Mouse (Mus musculus) stomach, embryonic 15.5 days (tissue): ENCODE results near the gene Mgl2. TPM values are rescaled to one million over a fixed set of nuclear protein-coding genes. Genes with fewer than 3 reads are reported as not detected.

Experiments
- ATAC-seq: fragments of 200-750 bp; cut with Nextera tagmentation; 2 replicates; pipeline ENCODE4 v1.8.0; 2017; ENCODE audit warnings: low read depth, moderate number of reproducible peaks, moderate TSS enrichment; ENCODE audit not compliant: insufficient read depth, low FRiP score
- H3K27ac ChIP-seq: fragments of 300-500 bp; sonication (generic); 2 replicates; pipeline ENCODE4 v1.5.1; 2015; ENCODE audit warnings: mild to moderate bottlenecking, inconsistent platforms
- H3K27me3 ChIP-seq: fragments of 300-500 bp; sonication (generic); replicated peaks from 2 replicates; pipeline ENCODE4 v1.6.1; 2015; ENCODE audit warnings: inconsistent platforms
- H3K36me3 ChIP-seq: fragments of 300-500 bp; sonication (generic); 2 replicates; pipeline ENCODE4 v1.6.1; 2015; ENCODE audit warnings: inconsistent platforms
- H3K4me1 ChIP-seq: fragments of 300-500 bp; sonication (generic); 2 replicates; pipeline ENCODE4 v1.6.1; 2015; ENCODE audit warnings: inconsistent platforms
- H3K4me2 ChIP-seq: fragments of 300-500 bp; sonication (generic); 2 replicates; pipeline ENCODE4 v1.6.1; 2015; ENCODE audit warnings: mild to moderate bottlenecking, inconsistent platforms
- H3K4me3 ChIP-seq: fragments of 300-500 bp; sonication (generic); replicated peaks from 2 replicates; pipeline ENCODE4 v1.5.1; 2015; ENCODE audit warnings: inconsistent platforms
- H3K9ac ChIP-seq: fragments of 300-500 bp; sonication (generic); 2 replicates; pipeline ENCODE4 v1.6.1; 2015; ENCODE audit warnings: inconsistent platforms
- H3K9me3 ChIP-seq: fragments of 300-500 bp; sonication (generic); 2 replicates; pipeline ENCODE4 v1.6.1; 2016; ENCODE audit warnings: inconsistent platforms
- WGBS: fragments of 180-500 bp; shearing (Covaris S2); methylation state at CpG from one replicate; pipeline ENCODE4 v1.1.7; 2015; 5-methylcytosine and 5-hydroxymethylcytosine counted together
- polyA plus RNA-seq: library from polyadenylated mRNA; unstranded; fragments of >200 nt; fragmentation: Nextera tagmentation; extraction: Ambion mirVana; gene quantifications from 2 replicates; pipeline ENCODE4 v1.2.1, GENCODE M21; 2015

Mgl2 gene
- polyA plus RNA-seq, 1 experiment from 2014 or later = 1.0 TPM

DNA sequence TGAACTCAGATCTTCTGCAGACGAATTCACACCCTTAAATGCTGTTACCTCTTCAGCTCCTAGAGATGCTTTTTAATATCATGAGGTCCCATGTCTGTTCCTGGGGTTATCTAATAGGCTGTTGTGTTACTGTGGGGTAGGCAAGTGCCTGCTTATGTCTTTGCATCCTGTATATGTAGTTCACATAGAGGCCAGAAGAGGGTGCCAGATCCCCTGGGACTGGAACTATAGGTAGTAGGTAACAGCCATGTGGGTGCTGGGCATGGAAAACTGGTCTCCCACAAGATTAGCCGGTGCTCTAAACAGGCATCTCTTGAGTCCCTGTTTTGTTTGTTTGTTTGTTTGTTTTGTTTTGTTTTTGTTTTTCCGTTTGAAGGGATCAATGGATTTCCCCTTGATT is 41.7 kb downstream of the Mgl2 start:
- Histone ChIP-seq H3K4me3 (no peak overlapping the region), H3K4me2 (no peak overlapping the region), H3K36me3 (no peaks in the 10 kb centered on the region), H3K4me1 (no peaks in the 10 kb centered on the region), H3K9ac (no peak overlapping the region), H3K9me3 (no peaks in the 10 kb centered on the region), H3K27me3 (no peaks in the 10 kb centered on the region), H3K27ac (no peak overlapping the region)
- 47% methylated on average over 3 of the region's 3 CpGs for WGBS
- ATAC-seq = no peak

DNA sequence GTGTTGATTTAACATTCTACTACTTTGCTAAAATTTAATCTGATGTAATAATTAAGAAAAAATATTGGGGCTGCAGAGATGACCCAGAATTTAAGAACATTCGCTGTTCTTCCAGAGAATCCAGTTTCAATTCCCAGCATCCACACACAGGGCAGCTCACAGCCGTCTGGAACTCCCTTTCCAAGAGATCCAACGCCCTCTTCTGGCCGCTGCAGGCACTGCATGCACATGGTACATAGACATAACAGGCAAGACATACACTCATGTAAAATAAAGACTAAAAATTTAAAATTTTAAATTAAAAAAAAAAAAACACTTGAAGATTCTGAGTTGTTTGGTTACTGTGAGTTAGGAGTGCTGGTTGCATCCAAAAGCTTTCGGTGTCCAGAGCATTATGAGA is 42.2 kb downstream of the Mgl2 start:
- no peaks in the 10 kb centered on the region for H3K4me1 ChIP-seq
- H3K9ac ChIP-seq = no peak overlapping the region
- no peaks in the 10 kb centered on the region for H3K9me3 ChIP-seq
- no peaks in the 10 kb centered on the region for H3K36me3 ChIP-seq
- H3K4me3 ChIP-seq = no peak overlapping the region
- 52% methylated on average over 5 of the region's 5 CpGs for WGBS
- no peaks in the 10 kb centered on the region for H3K27me3 ChIP-seq
- no peak for ATAC-seq
- no peak overlapping the region for H3K27ac ChIP-seq
- no peak overlapping the region for H3K4me2 ChIP-seq

DNA sequence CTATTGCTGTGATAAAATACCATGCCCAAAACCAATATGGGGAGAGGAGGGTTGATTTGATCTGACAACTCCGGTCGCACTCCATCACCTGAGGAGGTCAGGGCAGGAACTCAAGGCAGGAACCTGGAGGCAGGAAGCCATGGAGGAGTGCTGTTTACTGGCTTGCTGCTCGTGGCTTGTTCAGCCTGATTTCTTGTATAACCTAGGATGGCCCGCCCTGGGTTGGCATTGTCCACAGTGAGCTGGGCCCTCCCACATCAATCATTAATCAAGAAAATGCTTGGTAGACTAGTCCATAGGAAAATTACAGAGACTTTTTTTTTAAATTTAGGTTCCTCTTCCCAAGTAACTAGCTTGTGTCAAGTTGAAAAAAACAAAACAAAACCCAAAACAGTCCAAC is 44.4 kb downstream of the Mgl2 start:
- no peak for ATAC-seq
- Histone ChIP-seq H3K27ac (no peak overlapping the region), H3K9ac (no peak overlapping the region), H3K36me3 (no peaks in the 10 kb centered on the region), H3K27me3 (no peaks in the 10 kb centered on the region), H3K9me3 (no peaks in the 10 kb centered on the region), H3K4me1 (no peaks in the 10 kb centered on the region), H3K4me2 (no peak overlapping the region), H3K4me3 (no peak overlapping the region)
- WGBS = 70% methylated on average over 4 of the region's 4 CpGs

DNA sequence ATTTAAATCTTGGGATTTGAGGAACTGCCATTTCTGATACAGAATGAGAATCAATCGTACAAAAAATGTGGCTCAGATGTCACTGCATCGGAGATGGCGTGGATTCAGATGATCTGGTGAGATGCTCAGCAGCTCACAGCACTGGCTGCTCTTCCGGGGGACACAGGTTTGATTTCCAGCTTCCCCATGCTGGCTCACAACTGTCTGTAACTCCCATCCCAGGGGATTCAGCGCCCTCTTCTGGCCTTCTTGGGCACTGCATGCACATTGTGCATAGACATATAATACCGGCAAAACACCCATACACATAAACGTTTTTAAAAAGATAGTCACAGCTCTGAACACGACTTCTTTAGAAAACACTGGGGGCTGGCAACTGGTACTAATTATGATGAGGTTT is 47.5 kb downstream of the Mgl2 start:
- no peaks in the 10 kb centered on the region for H3K9me3 ChIP-seq
- 68% methylated on average over 8 of the region's 8 CpGs for WGBS
- no peak for ATAC-seq
- no peak overlapping the region for H3K27ac ChIP-seq
- H3K4me3 ChIP-seq = no peak overlapping the region
- H3K27me3 ChIP-seq = no peaks in the 10 kb centered on the region
- no peaks in the 10 kb centered on the region for H3K36me3 ChIP-seq
- H3K4me2 ChIP-seq = no peak overlapping the region
- no peaks in the 10 kb centered on the region for H3K4me1 ChIP-seq
- H3K9ac ChIP-seq = no peak overlapping the region

GRCm38 (mm10) chr11:70178311-70178710 is 48.2 kb downstream of the Mgl2 start:
- Histone ChIP-seq H3K27me3 (no peaks in the 10 kb centered on the region), H3K9me3 (no peaks in the 10 kb centered on the region), H3K9ac (no peak overlapping the region), H3K27ac (no peak overlapping the region), H3K4me2 (no peak overlapping the region), H3K4me1 (no peaks in the 10 kb centered on the region), H3K4me3 (no peak overlapping the region), H3K36me3 (no peaks in the 10 kb centered on the region)
- no peak for ATAC-seq
- WGBS = 83% methylated on average over 11 of the region's 11 CpGs

DNA sequence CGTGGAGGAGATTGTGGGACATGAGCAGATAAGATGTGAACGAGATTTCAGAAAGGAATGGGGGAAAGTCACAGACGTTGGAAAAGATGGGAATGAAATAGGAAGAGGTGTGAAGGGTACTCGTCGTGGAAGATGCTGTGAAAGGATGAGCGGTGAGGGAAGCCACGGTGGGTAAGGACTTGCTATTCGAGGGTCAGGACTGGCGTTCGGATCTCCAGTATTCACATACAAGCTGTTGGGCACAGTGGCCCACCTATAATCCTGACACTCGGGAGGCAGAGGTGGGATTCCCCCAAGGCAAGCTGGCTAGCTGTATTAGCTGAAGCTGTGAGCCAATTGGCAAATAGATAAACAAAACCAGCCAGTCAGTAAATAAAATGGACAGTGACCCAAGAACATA is 48.6 kb downstream of the Mgl2 start:
- Histone ChIP-seq H3K9ac (no peak overlapping the region), H3K27me3 (no peaks in the 10 kb centered on the region), H3K36me3 (no peaks in the 10 kb centered on the region), H3K9me3 (no peaks in the 10 kb centered on the region), H3K4me1 (no peaks in the 10 kb centered on the region), H3K27ac (no peak overlapping the region), H3K4me2 (no peak overlapping the region), H3K4me3 (no peak overlapping the region)
- WGBS = 73% methylated on average over 11 of the region's 11 CpGs
- no peak for ATAC-seq

DNA sequence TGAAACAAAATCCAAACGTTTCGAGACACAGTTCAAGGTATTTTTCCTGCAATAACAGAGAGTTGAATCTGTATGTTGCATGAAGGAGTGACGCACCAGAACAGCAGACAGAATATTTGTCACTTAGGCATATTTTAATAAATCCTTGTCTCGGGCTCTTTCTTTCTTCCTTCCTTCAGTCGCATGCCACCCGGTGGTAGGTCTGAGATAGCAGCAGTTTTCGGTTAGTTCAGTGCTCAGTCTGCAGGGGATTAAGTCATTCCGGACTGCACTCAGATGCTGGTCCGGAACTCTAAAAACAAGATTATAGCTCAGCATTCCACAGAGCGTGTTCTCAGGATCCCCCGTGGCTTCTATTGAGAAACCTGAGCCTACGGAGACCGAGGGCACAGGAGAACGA is 49.3 kb downstream of the Mgl2 start:
- Histone ChIP-seq H3K27ac (no peak overlapping the region), H3K36me3 (no peaks in the 10 kb centered on the region), H3K4me1 (no peaks in the 10 kb centered on the region), H3K9ac (no peak overlapping the region), H3K27me3 (no peaks in the 10 kb centered on the region), H3K9me3 (no peaks in the 10 kb centered on the region), H3K4me3 (no peak overlapping the region), H3K4me2 (no peak overlapping the region)
- 35% methylated on average over 14 of the region's 14 CpGs for WGBS
- no peak for ATAC-seq

DNA sequence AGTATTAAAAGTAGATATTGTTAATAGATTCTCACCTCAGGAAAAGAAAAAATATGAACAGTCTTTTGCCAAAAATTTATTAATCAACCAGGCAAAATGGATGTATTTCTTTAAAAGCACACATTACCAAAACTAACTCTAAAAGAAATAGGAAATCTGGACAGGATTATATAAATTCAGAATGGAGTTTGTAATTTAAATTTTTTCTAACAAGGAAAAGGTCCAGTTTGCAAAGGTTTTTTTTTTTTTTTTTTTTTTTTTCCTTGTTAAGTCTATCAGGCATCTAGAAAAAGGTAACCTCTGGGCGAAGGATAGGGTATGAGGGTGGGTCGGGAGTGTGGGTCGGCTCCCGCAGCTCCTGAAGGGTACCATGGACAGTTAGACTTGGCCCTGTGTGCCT is 50.4 kb downstream of the Mgl2 start:
- H3K9ac ChIP-seq = no peak overlapping the region
- no peak for ATAC-seq
- H3K4me2 ChIP-seq = no peak overlapping the region
- no peak overlapping the region for H3K27ac ChIP-seq
- 85% methylated on average over 4 of the region's 4 CpGs for WGBS
- no peak overlapping the region for H3K4me3 ChIP-seq
- H3K36me3 ChIP-seq = no peaks in the 10 kb centered on the region
- no peaks in the 10 kb centered on the region for H3K27me3 ChIP-seq
- no peaks in the 10 kb centered on the region for H3K4me1 ChIP-seq
- no peaks in the 10 kb centered on the region for H3K9me3 ChIP-seq

DNA sequence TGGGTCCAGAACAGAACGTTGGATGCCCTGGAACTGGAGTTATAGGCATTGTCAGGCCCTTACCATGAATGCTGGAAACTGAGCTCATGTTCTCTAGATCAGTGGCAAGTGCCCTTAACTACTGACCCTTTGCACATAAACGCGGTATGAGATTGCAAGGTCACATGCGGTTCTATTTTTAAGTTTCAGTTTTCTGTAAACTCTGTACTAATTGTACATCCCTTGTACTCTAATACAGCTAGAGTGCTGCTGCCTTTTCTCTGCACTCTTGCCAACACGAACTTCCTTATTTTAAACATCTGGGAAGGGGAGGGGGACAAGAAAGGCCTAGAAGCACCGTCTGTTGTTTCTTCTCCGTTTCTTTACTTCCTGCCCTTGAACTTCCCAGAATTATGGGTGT is 55.0 kb downstream of the Mgl2 start:
- H3K27ac ChIP-seq = no peak overlapping the region
- no peak for ATAC-seq
- no peak overlapping the region for H3K4me2 ChIP-seq
- H3K36me3 ChIP-seq = no peaks in the 10 kb centered on the region
- H3K4me1 ChIP-seq = no peaks in the 10 kb centered on the region
- no peaks in the 10 kb centered on the region for H3K9me3 ChIP-seq
- H3K9ac ChIP-seq = no peak overlapping the region
- 54% methylated on average over 7 of the region's 7 CpGs for WGBS
- H3K4me3 ChIP-seq = no peak overlapping the region
- no peaks in the 10 kb centered on the region for H3K27me3 ChIP-seq

Other genes starting within 250 kb of the Mgl2 start
- 7.8 and 9.2 TPM in 2 replicates for gene Kctd11, start 248.9 kb upstream of the Mgl2 start, polyA plus RNA-seq
- gene Acap1, start 234.8 kb upstream of the Mgl2 start, polyA plus RNA-seq = 5.0 and 6.1 TPM in 2 replicates
- 7.5 and 10.4 TPM in 2 replicates for gene 2810408A11Rik, start 229.3 kb upstream of the Mgl2 start, polyA plus RNA-seq
- gene Neurl4, start 229.3 kb upstream of the Mgl2 start, polyA plus RNA-seq = 7.2 and 8.0 TPM in 2 replicates
- gene Gps2, start 216.4 kb upstream of the Mgl2 start, polyA plus RNA-seq = 66.2 and 69.1 TPM in 2 replicates
- gene Eif5a, start 208.4 kb upstream of the Mgl2 start, polyA plus RNA-seq = 1,591 and 1,597 TPM in 2 replicates
- gene Ybx2, start 194.5 kb upstream of the Mgl2 start, polyA plus RNA-seq = 2.9 and 3.3 TPM in 2 replicates
- gene Slc2a4, start 182.1 kb upstream of the Mgl2 start, polyA plus RNA-seq = 26.3 and 28.9 TPM in 2 replicates
- gene Cldn7, start 165.6 kb upstream of the Mgl2 start, polyA plus RNA-seq = 438 and 517 TPM in 2 replicates
- gene Ctdnep1, start 149.2 kb upstream of the Mgl2 start, polyA plus RNA-seq = 23.0 and 23.2 TPM in 2 replicates
- gene Elp5, start 147.8 kb upstream of the Mgl2 start, polyA plus RNA-seq = 92.9 and 99.4 TPM in 2 replicates
- 459 and 473 TPM in 2 replicates for gene Gabarap, start 139.2 kb upstream of the Mgl2 start, polyA plus RNA-seq
- gene Phf23, start 134.6 kb upstream of the Mgl2 start, polyA plus RNA-seq = 59.4 and 61.8 TPM in 2 replicates
- 31.9 and 33.9 TPM in 2 replicates for gene Dvl2, start 129.7 kb upstream of the Mgl2 start, polyA plus RNA-seq
- gene Acadvl, start 114.9 kb upstream of the Mgl2 start, polyA plus RNA-seq = 84.8 and 95.4 TPM in 2 replicates
- 8.2 and 9.7 TPM in 2 replicates for gene Dlg4, start 113.4 kb upstream of the Mgl2 start, polyA plus RNA-seq
- gene Asgr1, start 76.2 kb upstream of the Mgl2 start, polyA plus RNA-seq = 0.30 and 0.96 TPM in 2 replicates
- gene Asgr2, start 37.7 kb upstream of the Mgl2 start, polyA plus RNA-seq = 0.81 and 0.85 TPM in 2 replicates
- 0.93 and 1.2 TPM in 2 replicates for gene Clec10a, start 25.9 kb downstream of the Mgl2 start, polyA plus RNA-seq
- gene Slc16a11, start 82.4 kb downstream of the Mgl2 start, polyA plus RNA-seq = 1.4 and 2.4 TPM in 2 replicates
- 6.9 and 9.8 TPM in 2 replicates for gene Slc16a13, start 90.7 kb downstream of the Mgl2 start, polyA plus RNA-seq
- gene Bcl6b, start 99.5 kb downstream of the Mgl2 start, polyA plus RNA-seq = 10.9 and 13.6 TPM in 2 replicates
- 141 and 144 TPM in 2 replicates for gene 0610010K14Rik, start 107.6 kb downstream of the Mgl2 start, polyA plus RNA-seq
- 8.7 and 11.0 TPM in 2 replicates for gene Gm21988, start 109.5 kb downstream of the Mgl2 start, polyA plus RNA-seq
- 196 and 222 TPM in 2 replicates for gene Rnasek, start 109.5 kb downstream of the Mgl2 start, polyA plus RNA-seq
- 11.7 and 12.9 TPM in 2 replicates for gene Alox12, start 125.0 kb downstream of the Mgl2 start, polyA plus RNA-seq
- 0.06 TPM in 1 of 2 replicates, not detected in the other for gene Alox12e, start 192.3 kb downstream of the Mgl2 start, polyA plus RNA-seq
- 6.7 and 9.5 TPM in 2 replicates for gene Alox15, start 221.7 kb downstream of the Mgl2 start, polyA plus RNA-seq